Mouse (Mus musculus): Measurements from ENCODE around the gene Ahcyl2. TPM values are rescaled to one million over a fixed set of nuclear protein-coding genes. Genes with fewer than 3 reads are reported as not detected.
"Not testable (repeated sequence)": the region's sequence is repeated elsewhere in the genome, so short reads cannot be mapped to it uniquely, and the experiment has no call there.

Ahcyl2 gene
- polyA plus RNA-seq, 1 experiment from 2014 or later: 11.7 TPM

DNA sequence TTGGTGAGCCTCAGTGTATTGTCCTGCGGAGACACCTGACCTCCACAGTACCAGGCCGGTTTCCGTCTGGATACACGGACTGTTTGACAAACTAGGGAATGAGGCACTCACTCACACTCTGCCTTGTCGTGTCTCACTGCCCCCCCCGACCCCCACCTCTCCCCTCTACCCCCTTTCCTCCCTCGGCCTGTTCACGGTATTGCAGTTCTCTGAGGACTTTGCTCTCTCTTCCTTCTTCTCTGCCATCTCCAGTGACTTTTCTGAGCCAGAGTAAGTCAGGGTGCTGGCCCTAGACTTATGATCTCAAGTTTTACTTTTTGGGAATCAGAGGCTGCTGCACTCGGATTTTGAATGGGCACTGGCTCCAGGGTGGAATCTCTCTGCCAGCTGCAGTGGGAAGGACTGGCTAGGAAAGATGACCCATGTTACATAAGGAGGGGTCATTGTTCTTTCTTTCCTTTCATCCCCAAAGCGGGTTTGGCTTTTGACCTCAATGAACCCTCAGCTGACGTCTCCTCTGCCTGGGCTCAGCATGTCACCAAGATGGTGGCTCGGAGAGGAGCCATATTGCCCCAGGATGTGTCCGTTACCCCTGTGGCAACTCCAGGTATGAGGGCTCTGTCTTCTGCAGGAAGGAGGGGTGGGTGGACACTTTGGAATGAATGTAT, 8.7 kb upstream of the Ahcyl2 start:
- Histone ChIP-seq H3K27ac (replicated peaks in 1 of 2; ENCODE audit: control insufficient read depth in 1 of 2, insufficient read depth in 1 of 2, low read depth in 2 of 2, low read length in 2 of 2) (no peak overlapping the region), H3K4me3 (ENCODE audit: control insufficient read depth in 1 of 2, insufficient read depth in 1 of 2, low read depth in 1 of 2, low read length in 2 of 2) (no peak overlapping the region), H3K27me3 (ENCODE audit: control insufficient read depth, insufficient read depth, low read length) (no peaks in the 10 kb centered on the region), H3K4me1 (ENCODE audit: control insufficient read depth in 2 of 2, insufficient read depth in 2 of 2, low read length in 2 of 2) (no peaks in the 10 kb centered on the region), H3K9me3 (ENCODE audit: control insufficient read depth, low read length) (no peaks in the 10 kb centered on the region), H3K9ac (ENCODE audit: low read length) (no peak overlapping the region), H3K36me3 (ENCODE audit: control insufficient read depth, insufficient read depth, low read length) (peaks cover 63% of the 10 kb centered on the region), H3K4me2 (ENCODE audit: low read length) (no peak overlapping the region)
- ATAC-seq (ENCODE audit: insufficient number of reproducible peaks, insufficient read depth, low FRiP score, low read depth): no peak
- WGBS: 86% methylated on average over 13 of the region's 13 CpGs

DNA sequence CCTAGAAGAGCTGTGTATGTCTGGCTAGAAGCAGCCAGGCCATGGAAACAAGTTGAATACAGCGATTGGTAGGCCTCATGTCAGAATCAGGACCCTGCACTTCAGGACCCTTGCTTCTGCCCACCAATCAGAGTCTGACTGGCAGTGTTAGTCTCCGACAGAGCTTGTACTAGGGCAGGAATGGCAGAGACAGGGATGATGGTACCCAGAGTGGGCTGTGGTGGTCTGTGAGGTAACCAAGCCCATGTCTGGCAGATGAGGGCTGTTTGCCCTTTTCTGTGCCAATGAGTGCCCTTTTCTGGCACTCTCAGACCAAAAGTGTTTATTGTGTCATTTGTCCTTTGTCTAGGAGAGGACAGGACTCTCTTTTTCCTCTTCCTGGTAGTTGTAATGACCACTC, 7.4 kb upstream of the Ahcyl2 start:
- not testable (repeated sequence) for H3K4me3 ChIP-seq (ENCODE audit: control insufficient read depth in 1 of 2, insufficient read depth in 1 of 2, low read depth in 1 of 2, low read length in 2 of 2); H3K4me1 ChIP-seq (ENCODE audit: control insufficient read depth in 2 of 2, insufficient read depth in 2 of 2, low read length in 2 of 2); H3K4me2 ChIP-seq (ENCODE audit: low read length); H3K27ac ChIP-seq (replicated peaks in 1 of 2; ENCODE audit: control insufficient read depth in 1 of 2, insufficient read depth in 1 of 2, low read depth in 2 of 2, low read length in 2 of 2); H3K9ac ChIP-seq (ENCODE audit: low read length); H3K9me3 ChIP-seq (ENCODE audit: control insufficient read depth, low read length); ATAC-seq (ENCODE audit: insufficient number of reproducible peaks, insufficient read depth, low FRiP score, low read depth); H3K27me3 ChIP-seq (ENCODE audit: control insufficient read depth, insufficient read depth, low read length)
- 86% methylated on average over 2 of the region's 2 CpGs for WGBS
- H3K36me3 ChIP-seq (ENCODE audit: control insufficient read depth, insufficient read depth, low read length): peaks cover 50% of the 10 kb centered on the region

DNA sequence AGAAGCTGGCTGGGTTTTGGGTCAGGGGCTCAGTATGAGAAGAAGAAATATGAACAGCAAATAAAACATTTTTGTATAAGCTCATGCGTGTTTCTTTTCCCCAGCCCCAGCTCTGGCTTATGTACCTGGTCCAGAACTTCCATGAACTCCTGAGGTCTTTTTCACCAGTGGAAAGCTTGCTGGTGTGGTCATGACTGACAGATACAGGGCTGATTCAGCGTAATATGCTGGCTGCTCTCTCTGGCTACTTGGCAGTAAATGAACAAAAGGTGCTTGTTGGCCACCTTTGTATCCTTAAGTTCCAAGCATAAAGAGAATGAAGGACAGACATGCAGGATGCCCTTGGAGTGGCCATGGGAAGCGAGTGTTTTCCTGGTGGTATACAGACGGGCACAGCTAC, 6.5 kb upstream of the Ahcyl2 start:
- no peak overlapping the region for H3K4me3 ChIP-seq (ENCODE audit: control insufficient read depth in 1 of 2, insufficient read depth in 1 of 2, low read depth in 1 of 2, low read length in 2 of 2)
- no peak overlapping the region for H3K9ac ChIP-seq (ENCODE audit: low read length)
- 93% methylated on average over 4 of the region's 4 CpGs for WGBS
- H3K9me3 ChIP-seq (ENCODE audit: control insufficient read depth, low read length): no peaks in the 10 kb centered on the region
- peaks cover 42% of the 10 kb centered on the region for H3K36me3 ChIP-seq (ENCODE audit: control insufficient read depth, insufficient read depth, low read length)
- H3K27ac ChIP-seq (replicated peaks in 1 of 2; ENCODE audit: control insufficient read depth in 1 of 2, insufficient read depth in 1 of 2, low read depth in 2 of 2, low read length in 2 of 2): no peak overlapping the region
- H3K4me2 ChIP-seq (ENCODE audit: low read length): no peak overlapping the region
- no peaks in the 10 kb centered on the region for H3K4me1 ChIP-seq (ENCODE audit: control insufficient read depth in 2 of 2, insufficient read depth in 2 of 2, low read length in 2 of 2)
- ATAC-seq (ENCODE audit: insufficient number of reproducible peaks, insufficient read depth, low FRiP score, low read depth): no peak
- H3K27me3 ChIP-seq (ENCODE audit: control insufficient read depth, insufficient read depth, low read length): no peaks in the 10 kb centered on the region

DNA sequence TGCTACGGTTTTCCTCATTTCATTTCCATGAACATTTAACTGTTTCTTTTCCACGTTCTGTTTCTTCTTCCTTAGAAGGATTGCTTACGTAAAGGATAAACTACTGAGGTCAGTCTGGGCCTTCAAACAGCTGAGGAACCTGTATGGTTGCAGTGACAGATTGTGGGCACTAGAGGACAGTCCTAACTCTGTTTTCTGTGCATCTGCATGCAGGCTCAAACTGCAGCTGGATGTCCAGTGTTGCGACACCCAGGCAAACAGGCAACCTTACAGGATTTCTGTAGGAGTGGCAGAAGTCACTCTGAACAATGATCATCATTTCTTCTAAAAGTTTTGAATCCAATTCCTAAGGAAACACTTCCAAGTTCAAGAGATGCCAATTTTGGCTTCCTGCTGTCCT, 5.3 kb upstream of the Ahcyl2 start:
- 63% methylated on average over 4 of the region's 4 CpGs for WGBS
- no peak overlapping the region for H3K27ac ChIP-seq (replicated peaks in 1 of 2; ENCODE audit: control insufficient read depth in 1 of 2, insufficient read depth in 1 of 2, low read depth in 2 of 2, low read length in 2 of 2)

DNA sequence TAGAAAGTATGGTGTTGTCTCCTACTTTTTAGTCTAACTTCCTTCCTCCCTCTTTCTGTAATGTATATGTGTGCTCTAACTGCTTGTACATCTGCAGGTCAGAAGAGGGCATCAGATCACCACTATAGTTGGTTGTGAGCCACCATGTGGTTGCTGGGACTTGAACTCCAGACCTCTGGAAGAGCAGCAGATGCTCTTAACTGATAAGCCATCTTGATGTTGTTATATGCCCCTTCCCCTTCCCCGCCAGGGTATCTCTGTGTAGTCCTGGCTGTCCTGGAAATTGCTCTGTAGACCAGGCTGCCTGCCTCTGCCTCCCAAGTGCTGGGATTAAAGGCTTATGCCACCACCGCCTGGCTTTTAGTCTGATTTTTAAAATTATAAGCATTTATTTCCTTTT, 937 bp upstream of the Ahcyl2 start:
- Histone ChIP-seq H3K9ac (ENCODE audit: low read length) (no peak overlapping the region), H3K9me3 (ENCODE audit: control insufficient read depth, low read length) (no peaks in the 10 kb centered on the region), H3K27me3 (ENCODE audit: control insufficient read depth, insufficient read depth, low read length) (no peaks in the 10 kb centered on the region), H3K4me1 (ENCODE audit: control insufficient read depth in 2 of 2, insufficient read depth in 2 of 2, low read length in 2 of 2) (peaks cover 0 to 7% of the 10 kb centered on the region in 2 experiments; a peak in 2 of 4 replicates), H3K4me3 (ENCODE audit: control insufficient read depth in 1 of 2, insufficient read depth in 1 of 2, low read depth in 1 of 2, low read length in 2 of 2) (no peak overlapping the region), H3K27ac (replicated peaks in 1 of 2; ENCODE audit: control insufficient read depth in 1 of 2, insufficient read depth in 1 of 2, low read depth in 2 of 2, low read length in 2 of 2) (no peak overlapping the region), H3K36me3 (ENCODE audit: control insufficient read depth, insufficient read depth, low read length) (no peaks in the 10 kb centered on the region), H3K4me2 (ENCODE audit: low read length) (no peak overlapping the region)
- no peak for ATAC-seq (ENCODE audit: insufficient number of reproducible peaks, insufficient read depth, low FRiP score, low read depth)
- 84% methylated on average over 2 of the region's 2 CpGs for WGBS

More for the DNA sequence above, 5.3 kb upstream of the Ahcyl2 start:
- Histone ChIP-seq H3K9ac (ENCODE audit: low read length) (no peak overlapping the region), H3K4me2 (ENCODE audit: low read length) (no peak overlapping the region), H3K36me3 (ENCODE audit: control insufficient read depth, insufficient read depth, low read length) (peaks cover 33% of the 10 kb centered on the region), H3K9me3 (ENCODE audit: control insufficient read depth, low read length) (no peaks in the 10 kb centered on the region), H3K27me3 (ENCODE audit: control insufficient read depth, insufficient read depth, low read length) (no peaks in the 10 kb centered on the region), H3K4me3 (ENCODE audit: control insufficient read depth in 1 of 2, insufficient read depth in 1 of 2, low read depth in 1 of 2, low read length in 2 of 2) (no peak overlapping the region), H3K4me1 (ENCODE audit: control insufficient read depth in 2 of 2, insufficient read depth in 2 of 2, low read length in 2 of 2) (no peaks in the 10 kb centered on the region)
- no peak for ATAC-seq (ENCODE audit: insufficient number of reproducible peaks, insufficient read depth, low FRiP score, low read depth)

DNA sequence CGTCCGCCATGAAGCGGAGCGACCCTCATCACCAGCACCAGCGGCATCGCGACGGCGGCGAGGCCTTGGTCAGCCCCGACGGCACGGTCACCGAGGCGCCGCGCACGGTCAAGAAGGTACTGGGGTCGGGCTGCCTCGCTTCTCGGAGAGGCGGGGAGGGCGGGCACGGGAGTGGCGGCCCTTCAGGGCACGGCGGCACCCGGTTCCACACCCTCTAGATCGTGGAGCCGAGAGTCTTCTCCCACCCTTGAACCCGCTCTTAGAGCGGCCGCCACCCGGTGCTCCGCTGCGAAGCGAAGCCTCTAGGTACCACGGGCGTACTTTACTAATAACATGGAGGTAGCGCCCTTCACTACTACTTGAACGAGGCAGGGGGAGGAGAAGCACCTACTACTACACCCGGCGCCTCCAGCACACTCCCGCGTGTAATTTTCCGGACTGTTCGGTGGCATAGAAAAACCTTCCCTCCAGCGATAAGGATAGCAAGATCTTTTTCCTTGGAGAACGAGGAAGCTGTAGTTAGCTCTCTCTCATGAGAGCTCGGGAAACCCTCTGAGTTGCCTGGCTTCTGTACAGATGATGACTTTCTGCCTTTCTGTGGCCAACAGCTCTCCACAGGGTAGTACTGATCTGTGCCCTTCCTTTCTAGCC, 1.1 kb downstream of the Ahcyl2 start:
- peak overlapping the region; percentile 68 for H3K4me2 ChIP-seq (ENCODE audit: low read length)
- H3K27ac ChIP-seq (replicated peaks in 1 of 2; ENCODE audit: control insufficient read depth in 1 of 2, insufficient read depth in 1 of 2, low read depth in 2 of 2, low read length in 2 of 2): peak overlapping the region; percentile 74 to 88
- peak overlapping the region; percentile 87 to 94 for H3K4me3 ChIP-seq (ENCODE audit: control insufficient read depth in 1 of 2, insufficient read depth in 1 of 2, low read depth in 1 of 2, low read length in 2 of 2)
- no peaks in the 10 kb centered on the region for H3K27me3 ChIP-seq (ENCODE audit: control insufficient read depth, insufficient read depth, low read length)
- WGBS: under 1% methylated on average over 48 of the region's 50 CpGs
- H3K9me3 ChIP-seq (ENCODE audit: control insufficient read depth, low read length): no peaks in the 10 kb centered on the region
- peak; percentile 59 for ATAC-seq (ENCODE audit: insufficient number of reproducible peaks, insufficient read depth, low FRiP score, low read depth)
- peak overlapping the region; percentile 93 for H3K9ac ChIP-seq (ENCODE audit: low read length)
- peaks cover 0 to 7% of the 10 kb centered on the region in 2 experiments; a peak in 2 of 4 replicates for H3K4me1 ChIP-seq (ENCODE audit: control insufficient read depth in 2 of 2, insufficient read depth in 2 of 2, low read length in 2 of 2)
- H3K36me3 ChIP-seq (ENCODE audit: control insufficient read depth, insufficient read depth, low read length): no peaks in the 10 kb centered on the region

DNA sequence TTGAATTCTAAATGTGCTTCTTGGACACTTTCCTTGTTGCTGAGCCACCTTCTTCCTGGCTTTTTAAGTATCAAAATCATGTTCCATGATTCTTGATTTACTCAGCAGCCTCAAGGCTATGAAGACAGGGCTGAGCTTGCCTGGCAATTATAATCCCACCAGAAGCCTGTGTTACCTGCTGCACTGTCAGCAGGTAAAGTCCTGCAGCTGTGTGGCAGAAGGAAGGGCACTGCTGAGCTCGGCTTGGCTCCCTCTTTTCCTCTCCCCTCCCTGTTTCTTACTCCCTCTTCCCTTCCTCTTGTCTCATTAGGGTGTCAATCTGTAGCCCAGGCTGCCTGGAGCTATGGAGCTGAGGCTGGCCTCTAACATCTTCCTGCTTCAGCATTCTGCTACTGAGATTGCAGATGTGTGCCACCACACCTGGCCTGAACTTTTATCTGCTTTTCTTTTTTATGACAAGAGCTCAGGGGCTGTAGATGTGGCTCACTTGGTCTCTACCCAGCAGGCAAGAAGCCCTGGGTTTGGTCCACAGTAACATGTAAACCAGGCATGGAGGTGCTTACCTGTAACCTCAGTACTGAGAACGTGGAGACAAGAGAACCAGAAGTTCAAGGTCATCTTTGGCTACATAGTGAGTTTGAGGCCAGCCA, 3.0 kb downstream of the Ahcyl2 start:
- H3K27ac ChIP-seq (replicated peaks in 1 of 2; ENCODE audit: control insufficient read depth in 1 of 2, insufficient read depth in 1 of 2, low read depth in 2 of 2, low read length in 2 of 2): no peak overlapping the region
- H3K4me3 ChIP-seq (ENCODE audit: control insufficient read depth in 1 of 2, insufficient read depth in 1 of 2, low read depth in 1 of 2, low read length in 2 of 2): no peak overlapping the region
- H3K36me3 ChIP-seq (ENCODE audit: control insufficient read depth, insufficient read depth, low read length): no peaks in the 10 kb centered on the region
- ATAC-seq (ENCODE audit: insufficient number of reproducible peaks, insufficient read depth, low FRiP score, low read depth): no peak
- H3K9me3 ChIP-seq (ENCODE audit: control insufficient read depth, low read length): no peaks in the 10 kb centered on the region
- no peaks in the 10 kb centered on the region for H3K27me3 ChIP-seq (ENCODE audit: control insufficient read depth, insufficient read depth, low read length)
- no peak overlapping the region for H3K9ac ChIP-seq (ENCODE audit: low read length)
- no peak overlapping the region for H3K4me2 ChIP-seq (ENCODE audit: low read length)
- WGBS: 60% methylated on average over 2 of the region's 2 CpGs
- H3K4me1 ChIP-seq (ENCODE audit: control insufficient read depth in 2 of 2, insufficient read depth in 2 of 2, low read length in 2 of 2): peaks cover 0 to 7% of the 10 kb centered on the region in 2 experiments; a peak in 2 of 4 replicates

Data from heart, embryonic 14.5 days (tissue).